Mouse (Mus musculus) megakaryocyte, embryonic 14.5 days (primary cell): Measurements from ENCODE around the gene Figla.

ENCODE experiments used
- FLI1 ChIP-seq: IDR thresholded peaks from 2 replicates; pipeline ENCODE4 v1.6.1; 2012; ENCODE audit warnings: low read length, inconsistent platforms, mixed read lengths
- GATA1 ChIP-seq: IDR thresholded peaks from 3 replicates; pipeline ENCODE4 v1.6.1; 2012; ENCODE audit warnings: mixed read lengths, low read length, inconsistent platforms, borderline replicate concordance

DNA sequence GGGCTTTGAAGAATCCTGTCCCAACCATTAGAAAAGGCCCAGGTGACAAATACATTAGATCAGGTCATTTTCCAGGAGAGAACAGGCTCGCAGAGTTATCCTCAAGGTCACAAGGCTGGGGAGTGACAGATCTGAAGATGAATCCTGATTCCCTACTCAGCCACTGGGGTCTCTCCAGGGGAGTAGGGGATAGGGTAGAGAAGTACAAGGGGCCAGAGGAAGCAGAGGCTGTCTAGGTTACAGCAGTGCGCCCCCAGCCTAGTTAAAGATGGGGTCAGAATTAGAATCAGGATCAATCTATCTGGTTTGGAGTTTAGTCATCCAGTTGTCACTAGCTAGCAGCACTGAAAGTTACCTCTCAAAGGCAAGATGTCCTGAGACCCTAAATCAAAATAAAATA lies 12.2 kb downstream of the Figla start:
- TF ChIP-seq GATA1, result no peak
- TF ChIP-seq FLI1, result no peak
